Mouse (Mus musculus): ENCODE results near the gene Ppp1cc. TPM values are rescaled to one million over a fixed set of nuclear protein-coding genes. Genes with fewer than 3 reads are reported as not detected.
"Not testable (repeated sequence)": the region's sequence is repeated elsewhere in the genome, so short reads cannot be mapped to it uniquely, and the experiment has no call there.

Gene Ppp1cc
- polyA plus RNA-seq, 1 experiment from 2014 or later, result 264 TPM

GRCm38 (mm10) chr5:122209591-122210368, 51.7 kb downstream of the Ppp1cc start:
- H3K4me2 ChIP-seq, result peak overlapping the region; percentile 65
- no peaks in the 10 kb centered on the region for H3K36me3 ChIP-seq
- H3K9ac ChIP-seq, result peak overlapping the region; percentile 27
- H3K9me3 ChIP-seq, result no peaks in the 10 kb centered on the region
- H3K4me1 ChIP-seq, result peaks cover 15% of the 10 kb centered on the region
- peak overlapping the region; percentile 1; the same call in 1 of the 2 replicates for H3K27ac ChIP-seq
- WGBS, result 9% methylated on average over 17 of the region's 21 CpGs
- ATAC-seq (ENCODE audit: borderline replicate concordance, extremely low read depth, low FRiP score, low TSS enrichment), result peak; percentile 80
- H3K4me3 ChIP-seq, result peak overlapping the region; percentile 39
- H3K27me3 ChIP-seq, result no peaks in the 10 kb centered on the region

GRCm38 (mm10) chr5:122210890-122211289, 52.8 kb downstream of the Ppp1cc start:
- H3K36me3 ChIP-seq, result no peaks in the 10 kb centered on the region
- H3K4me1 ChIP-seq, result peaks cover 15% of the 10 kb centered on the region
- H3K9ac ChIP-seq, result no peak overlapping the region
- no peak overlapping the region for H3K4me3 ChIP-seq
- 89% methylated on average over 8 of the region's 8 CpGs for WGBS
- no peak for ATAC-seq (ENCODE audit: borderline replicate concordance, extremely low read depth, low FRiP score, low TSS enrichment)
- H3K4me2 ChIP-seq, result no peak overlapping the region
- H3K9me3 ChIP-seq, result no peaks in the 10 kb centered on the region
- H3K27ac ChIP-seq, result no peak overlapping the region
- H3K27me3 ChIP-seq, result no peaks in the 10 kb centered on the region

GRCm38 (mm10) chr5:122212125-122212524, 54.0 kb downstream of the Ppp1cc start:
- Histone ChIP-seq H3K9ac (no peak overlapping the region), H3K27ac (no peak overlapping the region), H3K4me3 (no peak overlapping the region), H3K4me1 (peaks cover 15% of the 10 kb centered on the region), H3K9me3 (no peaks in the 10 kb centered on the region), H3K36me3 (no peaks in the 10 kb centered on the region), H3K4me2 (no peak overlapping the region), H3K27me3 (no peaks in the 10 kb centered on the region)
- 77% methylated on average over 8 of the region's 8 CpGs for WGBS
- no peak for ATAC-seq (ENCODE audit: borderline replicate concordance, extremely low read depth, low FRiP score, low TSS enrichment)

- not testable (repeated sequence) for H3K36me3 ChIP-seq; H3K27ac ChIP-seq; H3K9me3 ChIP-seq; H3K4me2 ChIP-seq; ATAC-seq (ENCODE audit: borderline replicate concordance, extremely low read depth, low FRiP score, low TSS enrichment); H3K4me3 ChIP-seq; H3K27me3 ChIP-seq; H3K9ac ChIP-seq
- H3K4me1 ChIP-seq, result peaks cover 15% of the 10 kb centered on the region
- WGBS, result 87% methylated on average over 1 of the region's 1 CpGs
Observed at GRCm38 (mm10) chr5:122212820-122213219, 54.7 kb downstream of the Ppp1cc start.

- Histone ChIP-seq H3K27me3 (no peaks in the 10 kb centered on the region), H3K4me2 (no peak overlapping the region), H3K9ac (no peak overlapping the region), H3K36me3 (no peaks in the 10 kb centered on the region), H3K4me1 (peaks cover 14% of the 10 kb centered on the region), H3K4me3 (no peak overlapping the region), H3K9me3 (no peaks in the 10 kb centered on the region), H3K27ac (no peak overlapping the region)
- 90% methylated on average over 6 of the region's 6 CpGs for WGBS
- no peak for ATAC-seq (ENCODE audit: borderline replicate concordance, extremely low read depth, low FRiP score, low TSS enrichment)
Observed at GRCm38 (mm10) chr5:122213861-122214260, 55.8 kb downstream of the Ppp1cc start.

GRCm38 (mm10) chr5:122217636-122218035, 59.6 kb downstream of the Ppp1cc start:
- no peak overlapping the region for H3K4me3 ChIP-seq
- no peaks in the 10 kb centered on the region for H3K4me1 ChIP-seq
- no peaks in the 10 kb centered on the region for H3K36me3 ChIP-seq
- H3K9ac ChIP-seq, result no peak overlapping the region
- no peaks in the 10 kb centered on the region for H3K27me3 ChIP-seq
- H3K4me2 ChIP-seq, result no peak overlapping the region
- 83% methylated on average over 6 of the region's 6 CpGs for WGBS
- no peaks in the 10 kb centered on the region for H3K9me3 ChIP-seq
- ATAC-seq (ENCODE audit: borderline replicate concordance, extremely low read depth, low FRiP score, low TSS enrichment), result no peak
- no peak overlapping the region for H3K27ac ChIP-seq

- H3K9ac ChIP-seq, result no peak overlapping the region
- 78% methylated on average over 12 of the region's 12 CpGs for WGBS
- no peak for ATAC-seq (ENCODE audit: borderline replicate concordance, extremely low read depth, low FRiP score, low TSS enrichment)
Observed at GRCm38 (mm10) chr5:122218109-122218905, 60.2 kb downstream of the Ppp1cc start.

GRCm38 (mm10) chr5:122218928-122219327, 60.9 kb downstream of the Ppp1cc start:
- no peak for ATAC-seq (ENCODE audit: borderline replicate concordance, extremely low read depth, low FRiP score, low TSS enrichment)
- H3K4me1 ChIP-seq, result no peaks in the 10 kb centered on the region
- H3K4me2 ChIP-seq, result no peak overlapping the region
- H3K9me3 ChIP-seq, result no peaks in the 10 kb centered on the region
- H3K27me3 ChIP-seq, result no peaks in the 10 kb centered on the region
- no peak overlapping the region for H3K9ac ChIP-seq
- H3K36me3 ChIP-seq, result no peaks in the 10 kb centered on the region
- H3K4me3 ChIP-seq, result no peak overlapping the region
- no peak overlapping the region for H3K27ac ChIP-seq
- 73% methylated on average over 7 of the region's 7 CpGs for WGBS

More at GRCm38 (mm10) chr5:122218109-122218905, 60.2 kb downstream of the Ppp1cc start:
- Histone ChIP-seq H3K9me3 (no peaks in the 10 kb centered on the region), H3K27me3 (no peaks in the 10 kb centered on the region), H3K4me1 (no peaks in the 10 kb centered on the region), H3K4me3 (no peak overlapping the region), H3K36me3 (no peaks in the 10 kb centered on the region), H3K27ac (no peak overlapping the region), H3K4me2 (no peak overlapping the region)

- Histone ChIP-seq H3K4me2 (no peak overlapping the region), H3K4me3 (no peak overlapping the region), H3K4me1 (no peaks in the 10 kb centered on the region), H3K9ac (no peak overlapping the region), H3K27ac (no peak overlapping the region), H3K9me3 (no peaks in the 10 kb centered on the region), H3K36me3 (no peaks in the 10 kb centered on the region), H3K27me3 (no peaks in the 10 kb centered on the region)
- 50% methylated on average over 18 of the region's 18 CpGs for WGBS
- no peak for ATAC-seq (ENCODE audit: borderline replicate concordance, extremely low read depth, low FRiP score, low TSS enrichment)
Observed at GRCm38 (mm10) chr5:122219655-122220629, 61.9 kb downstream of the Ppp1cc start.

- Histone ChIP-seq H3K27ac (no peak overlapping the region), H3K9me3 (no peaks in the 10 kb centered on the region), H3K27me3 (no peaks in the 10 kb centered on the region), H3K9ac (no peak overlapping the region), H3K4me2 (no peak overlapping the region), H3K4me3 (no peak overlapping the region), H3K4me1 (no peaks in the 10 kb centered on the region), H3K36me3 (no peaks in the 10 kb centered on the region)
- ATAC-seq (ENCODE audit: borderline replicate concordance, extremely low read depth, low FRiP score, low TSS enrichment), result no peak
- 88% methylated on average over 4 of the region's 4 CpGs for WGBS
Observed at GRCm38 (mm10) chr5:122221085-122221484, 63.0 kb downstream of the Ppp1cc start.

- H3K4me2 ChIP-seq, result no peak overlapping the region
- no peak overlapping the region for H3K4me3 ChIP-seq
- H3K9ac ChIP-seq, result no peak overlapping the region
- H3K4me1 ChIP-seq, result no peaks in the 10 kb centered on the region
- H3K27ac ChIP-seq, result no peak overlapping the region
- H3K9me3 ChIP-seq, result no peaks in the 10 kb centered on the region
- ATAC-seq (ENCODE audit: borderline replicate concordance, extremely low read depth, low FRiP score, low TSS enrichment), result no peak
- WGBS, result 85% methylated on average over 2 of the region's 2 CpGs
- H3K36me3 ChIP-seq, result no peaks in the 10 kb centered on the region
- H3K27me3 ChIP-seq, result no peaks in the 10 kb centered on the region
Observed at GRCm38 (mm10) chr5:122224291-122224690, 66.2 kb downstream of the Ppp1cc start.

Measured in lung, embryonic 15.5 days (tissue).